Mouse (Mus musculus) embryonic facial prominence, embryonic 14.5 days (tissue): ENCODE data around the gene Apbb2. TPM values are rescaled to one million over a fixed set of nuclear protein-coding genes. Genes with fewer than 3 reads are reported as not detected.

Experiments used
- ATAC-seq: fragments of 200-750 bp; cut with Nextera tagmentation; 2 replicates; pipeline ENCODE4 v1.8.0; 2017; ENCODE audit warnings: low read depth, moderate number of reproducible peaks, moderate TSS enrichment
- DNase-seq: peaks from one replicate; pipeline ENCODE4 v3.0.0-alpha.2; 2015; ENCODE audit warnings: low spot score
- H3K27ac ChIP-seq: fragments of 300-500 bp; sonication (generic); replicated peaks from 2 replicates; pipeline ENCODE4 v1.5.1; 2014; ENCODE audit warnings: low read depth, mild to moderate bottlenecking, low read length, moderate library complexity
- H3K27me3 ChIP-seq: fragments of 300-500 bp; sonication (generic); replicated peaks from 2 replicates; pipeline ENCODE4 v1.6.1; 2014; ENCODE audit warnings: low read length; ENCODE audit not compliant: control insufficient read depth, insufficient read depth
- H3K36me3 ChIP-seq: fragments of 300-500 bp; sonication (generic); 2 replicates; pipeline ENCODE4 v1.6.1; 2014; ENCODE audit warnings: low read length, mixed read lengths; ENCODE audit not compliant: control insufficient read depth, insufficient read depth
- H3K4me1 ChIP-seq: fragments of 300-500 bp; sonication (generic); 2 replicates; pipeline ENCODE4 v1.6.1; 2014; ENCODE audit warnings: antibody characterized with exemption, low read length; ENCODE audit not compliant: control insufficient read depth, insufficient read depth
- H3K4me2 ChIP-seq: fragments of 300-500 bp; sonication (generic); 2 replicates; pipeline ENCODE4 v1.6.1; 2014; ENCODE audit warnings: low read depth, mild to moderate bottlenecking, low read length, moderate library complexity, mixed read lengths
- H3K4me3 ChIP-seq: fragments of 300-500 bp; sonication (generic); 2 replicates; pipeline ENCODE4 v1.5.1; 2014; ENCODE audit warnings: low read depth, mild to moderate bottlenecking, low read length
- H3K9ac ChIP-seq: fragments of 300-500 bp; sonication (generic); 2 replicates; pipeline ENCODE4 v1.6.1; 2014; ENCODE audit warnings: low read depth, mild to moderate bottlenecking, low read length, moderate library complexity, mixed read lengths
- H3K9me3 ChIP-seq: fragments of 300-500 bp; sonication (generic); 2 replicates; pipeline ENCODE4 v1.6.1; 2016; ENCODE audit warnings: low read length; ENCODE audit not compliant: control insufficient read depth
- WGBS: fragments of 180-500 bp; shearing (Covaris S2); extraction: QIAGEN DNeasy Blood & Tissue Kit; methylation state at CpG from one replicate; pipeline ENCODE4 v1.1.7; 2014; 5-methylcytosine and 5-hydroxymethylcytosine counted together
- polyA plus RNA-seq: library from polyadenylated mRNA; unstranded; fragments of >200 nt; fragmentation: Nextera tagmentation; extraction: Ambion mirVana; gene quantifications from 2 replicates; pipeline ENCODE4 v1.2.1, GENCODE M21; 2014

The Apbb2 gene
- polyA plus RNA-seq, 1 experiment from 2014 or later = 39.8 TPM

GRCm38 (mm10) chr5:66391771-66392170, 226.8 kb downstream of the Apbb2 start:
- DNase-seq = no peak
- H3K9me3 ChIP-seq = no peaks in the 10 kb centered on the region
- H3K4me2 ChIP-seq = no peak overlapping the region
- no peak for ATAC-seq
- H3K4me1 ChIP-seq = peaks cover 5% of the 10 kb centered on the region; the same call in 1 of the 2 replicates
- H3K27ac ChIP-seq = no peak overlapping the region
- H3K4me3 ChIP-seq = no peak overlapping the region
- H3K36me3 ChIP-seq = 0 out of 2 replicates have a peak, but pooled peaks cover 6% of the 10 kb centered on the region
- WGBS = 83% methylated on average over 11 of the region's 11 CpGs
- H3K27me3 ChIP-seq = no peaks in the 10 kb centered on the region
- H3K9ac ChIP-seq = no peak overlapping the region

- Histone ChIP-seq H3K9me3 (no peaks in the 10 kb centered on the region), H3K27ac (no peak overlapping the region), H3K27me3 (no peaks in the 10 kb centered on the region), H3K4me3 (no peak overlapping the region), H3K9ac (no peak overlapping the region), H3K4me2 (no peak overlapping the region), H3K4me1 (peaks cover 5% of the 10 kb centered on the region; the same call in 1 of the 2 replicates), H3K36me3 (0 out of 2 replicates have a peak, but pooled peaks cover 6% of the 10 kb centered on the region)
- WGBS = 88% methylated on average over 5 of the region's 5 CpGs
- DNase-seq (no peak), ATAC-seq (no peak)
These were observed 227.3 kb downstream of the Apbb2 start for GRCm38 (mm10) chr5:66391299-66391698.

- Histone ChIP-seq H3K9me3 (no peaks in the 10 kb centered on the region), H3K27me3 (no peaks in the 10 kb centered on the region), H3K4me1 (peaks cover 5% of the 10 kb centered on the region; the same call in 1 of the 2 replicates), H3K4me2 (no peak overlapping the region), H3K36me3 (0 out of 2 replicates have a peak, but pooled peaks cover 6% of the 10 kb centered on the region), H3K4me3 (no peak overlapping the region), H3K27ac (no peak overlapping the region), H3K9ac (no peak overlapping the region)
- ATAC-seq = no peak
- no peak for DNase-seq
- 83% methylated on average over 6 of the region's 6 CpGs for WGBS
These were observed 228.0 kb downstream of the Apbb2 start for GRCm38 (mm10) chr5:66390567-66390966.

GRCm38 (mm10) chr5:66387481-66387880, 231.1 kb downstream of the Apbb2 start:
- Histone ChIP-seq H3K9ac (no peak overlapping the region), H3K36me3 (0 out of 2 replicates have a peak, but pooled peaks cover 9% of the 10 kb centered on the region), H3K9me3 (no peaks in the 10 kb centered on the region), H3K4me2 (no peak overlapping the region), H3K27me3 (no peaks in the 10 kb centered on the region), H3K4me3 (no peak overlapping the region), H3K27ac (no peak overlapping the region), H3K4me1 (peaks cover under 1% of the 10 kb centered on the region; the same call in 1 of the 2 replicates)
- ATAC-seq (no peak), DNase-seq (peak; percentile 35)
- 64% methylated on average over 8 of the region's 8 CpGs for WGBS

GRCm38 (mm10) chr5:66385636-66386035, 232.9 kb downstream of the Apbb2 start:
- 39% methylated on average over 3 of the region's 3 CpGs for WGBS
- Histone ChIP-seq H3K4me2 (no peak overlapping the region), H3K27me3 (no peaks in the 10 kb centered on the region), H3K4me1 (no peaks in the 10 kb centered on the region), H3K4me3 (no peak overlapping the region), H3K9me3 (no peaks in the 10 kb centered on the region), H3K27ac (no peak overlapping the region), H3K9ac (no peak overlapping the region), H3K36me3 (0 out of 2 replicates have a peak, but pooled peaks cover 9% of the 10 kb centered on the region)
- ATAC-seq = no peak
- DNase-seq = peak; percentile 43

GRCm38 (mm10) chr5:66384806-66385446, 233.7 kb downstream of the Apbb2 start:
- H3K9me3 ChIP-seq = no peaks in the 10 kb centered on the region
- H3K4me3 ChIP-seq = no peak overlapping the region
- no peaks in the 10 kb centered on the region for H3K4me1 ChIP-seq
- WGBS = 89% methylated on average over 6 of the region's 6 CpGs
- no peak overlapping the region for H3K9ac ChIP-seq
- no peak for DNase-seq
- H3K27ac ChIP-seq = no peak overlapping the region
- H3K36me3 ChIP-seq = 0 out of 2 replicates have a peak, but pooled peaks cover 3% of the 10 kb centered on the region
- ATAC-seq = no peak
- no peaks in the 10 kb centered on the region for H3K27me3 ChIP-seq
- H3K4me2 ChIP-seq = no peak overlapping the region

GRCm38 (mm10) chr5:66384114-66384513, 234.5 kb downstream of the Apbb2 start:
- DNase-seq = peak; percentile 85
- Histone ChIP-seq H3K4me2 (no peak overlapping the region), H3K4me3 (no peak overlapping the region), H3K27me3 (no peaks in the 10 kb centered on the region), H3K4me1 (no peaks in the 10 kb centered on the region), H3K9me3 (no peaks in the 10 kb centered on the region), H3K36me3 (0 out of 2 replicates have a peak, but pooled peaks cover 3% of the 10 kb centered on the region), H3K27ac (no peak overlapping the region), H3K9ac (no peak overlapping the region)
- ATAC-seq = peak; percentile 88
- 80% methylated on average over 5 of the region's 5 CpGs for WGBS

- Histone ChIP-seq H3K27me3 (no peaks in the 10 kb centered on the region), H3K36me3 (0 out of 2 replicates have a peak, but pooled peaks cover 3% of the 10 kb centered on the region), H3K4me3 (no peak overlapping the region), H3K4me1 (no peaks in the 10 kb centered on the region), H3K9me3 (no peaks in the 10 kb centered on the region), H3K4me2 (no peak overlapping the region), H3K9ac (no peak overlapping the region), H3K27ac (no peak overlapping the region)
- ATAC-seq = no peak
- WGBS = 57% methylated on average over 1 of the region's 1 CpGs
- no peak for DNase-seq
These were observed 236.5 kb downstream of the Apbb2 start for GRCm38 (mm10) chr5:66382111-66382510.

- no peaks in the 10 kb centered on the region for H3K27me3 ChIP-seq
- H3K4me3 ChIP-seq = no peak overlapping the region
- no peak overlapping the region for H3K4me2 ChIP-seq
- H3K9me3 ChIP-seq = no peaks in the 10 kb centered on the region
- ATAC-seq (no peak), DNase-seq (no peak)
- H3K4me1 ChIP-seq = no peaks in the 10 kb centered on the region
- H3K36me3 ChIP-seq = peaks cover 3% of the 10 kb centered on the region; the same call in 1 of the 2 replicates
- H3K9ac ChIP-seq = no peak overlapping the region
- no peak overlapping the region for H3K27ac ChIP-seq
- WGBS = 65% methylated on average over 6 of the region's 6 CpGs
These were observed 239.6 kb downstream of the Apbb2 start for GRCm38 (mm10) chr5:66378968-66379367.
